Mouse (Mus musculus) myocyte (in vitro differentiated cells): Measurements from ENCODE around the gene St6galnac3. TPM values are rescaled to one million over a fixed set of nuclear protein-coding genes. Genes with fewer than 3 reads are reported as not detected.

Source experiments
- H3K27me3 ChIP-seq: one replicate; pipeline ENCODE4 v1.6.1; 2011; ENCODE audit not compliant: control insufficient read depth, insufficient read depth, insufficient read length
- H3K36me3 ChIP-seq: one replicate; pipeline ENCODE4 v1.6.1; 2011; ENCODE audit not compliant: control insufficient read depth, insufficient read depth
- H3K4me2 ChIP-seq: one replicate; pipeline ENCODE4 v1.6.1; 2011; ENCODE audit warnings: low read depth, control low read depth
- H3K4me3 ChIP-seq: one replicate; pipeline ENCODE4 v1.5.1; 2011; ENCODE audit warnings: mild to moderate bottlenecking, control low read depth, moderate library complexity
- H3K79me2 ChIP-seq: one replicate; pipeline ENCODE4 v1.6.1; 2011; ENCODE audit not compliant: control insufficient read depth, insufficient read depth
- H3ac ChIP-seq: one replicate; pipeline ENCODE4 v1.6.1; 2011; ENCODE audit not compliant: control insufficient read depth, insufficient read length
- CEBPB ChIP-seq: IDR thresholded peaks from 2 replicates; pipeline ENCODE4 v1.6.1; 2011; ENCODE audit warnings: mild to moderate bottlenecking, moderate library complexity; ENCODE audit not compliant: poor library complexity, insufficient read depth, severe bottlenecking
- E2F4 ChIP-seq: IDR thresholded peaks from one replicate; pipeline ENCODE4 v1.6.1; 2011; ENCODE audit warnings: mild to moderate bottlenecking, control low read depth, moderate library complexity; ENCODE audit not compliant: insufficient read depth
- MAX ChIP-seq: IDR thresholded peaks from one replicate; pipeline ENCODE4 v1.6.1; 2011; ENCODE audit warnings: low read depth, mild to moderate bottlenecking, control low read depth
- MYOD1 ChIP-seq, 3 experiments: IDR thresholded peaks; one replicate each; pipeline ENCODE4 v1.6.1; 2011; ENCODE audit warnings: control low read depth in 2 of 3, low read depth in 2 of 3, mild to moderate bottlenecking in 2 of 3, moderate library complexity in 1 of 3; ENCODE audit not compliant: insufficient read length in 2 of 3, control insufficient read depth in 1 of 3
- MYOG ChIP-seq, 3 experiments: IDR thresholded peaks; one replicate each; pipeline ENCODE4 v1.6.1; 2011; ENCODE audit warnings: control low read depth in 2 of 3, low read depth in 2 of 3, mild to moderate bottlenecking in 2 of 3; ENCODE audit not compliant: insufficient read length in 2 of 3, control insufficient read depth in 1 of 3, insufficient read depth in 1 of 3
- POLR2A ChIP-seq: IDR thresholded peaks from one replicate; pipeline ENCODE4 v1.6.1; 2011; ENCODE audit warnings: low read depth, mild to moderate bottlenecking, control low read depth, moderate library complexity; ENCODE audit not compliant: insufficient read length
- POLR2AphosphoS2 ChIP-seq: IDR thresholded peaks from one replicate; pipeline ENCODE4 v1.6.1; 2011; ENCODE audit warnings: low read depth, control low read depth; ENCODE audit not compliant: insufficient read length
- REST ChIP-seq: IDR thresholded peaks from one replicate; pipeline ENCODE4 v1.6.1; 2011; ENCODE audit warnings: mild to moderate bottlenecking, control low read depth, moderate library complexity; ENCODE audit not compliant: insufficient read depth, insufficient read length
- SRF ChIP-seq: IDR thresholded peaks from one replicate; pipeline ENCODE4 v1.6.1; 2011; ENCODE audit warnings: low read depth; ENCODE audit not compliant: control insufficient read depth, insufficient read length
- TCF12 ChIP-seq: IDR thresholded peaks from one replicate; pipeline ENCODE4 v1.6.1; 2011; ENCODE audit warnings: mild to moderate bottlenecking, control low read depth; ENCODE audit not compliant: poor library complexity, insufficient read depth, severe bottlenecking
- TCF3 ChIP-seq: IDR thresholded peaks from one replicate; pipeline ENCODE4 v1.6.1; 2011; ENCODE audit warnings: low read depth, control low read depth; ENCODE audit not compliant: insufficient read length
- USF1 ChIP-seq: IDR thresholded peaks from one replicate; pipeline ENCODE4 v1.6.1; 2011; ENCODE audit warnings: low read depth, mild to moderate bottlenecking, control low read depth, moderate library complexity
- polyA plus RNA-seq: library from polyadenylated mRNA; unstranded; fragments of >200 nt; fragmentation: generic; extraction: Trizol; gene quantifications from one replicate; pipeline ENCODE4 v1.2.1, GENCODE M21; 2012; ENCODE audit warnings: missing spikeins

St6galnac3 gene
- polyA plus RNA-seq, 1 experiment: not detected

GRCm38 (mm10) chr3:153568815-153569214 lies 156.2 kb downstream of the St6galnac3 start:
- Histone ChIP-seq H3K4me3 (no peak overlapping the region), H3K36me3 (no peaks in the 10 kb centered on the region), H3ac (no peak overlapping the region), H3K79me2 (no peaks in the 10 kb centered on the region), H3K4me2 (no peak overlapping the region), H3K27me3 (no peaks in the 10 kb centered on the region)
- no peak for TF ChIP-seq SRF
- TF ChIP-seq MAX: no peak
- no peak for TF ChIP-seq MYOG (IDR thresholded peaks at IDR 0.05; ENCODE audit: control insufficient read depth in 1 of 3, insufficient read depth in 1 of 3, insufficient read length in 2 of 3, low read depth in 2 of 3)
- TF ChIP-seq E2F4: no peak
- no peak for TF ChIP-seq CEBPB
- TF ChIP-seq TCF3: no peak
- no peak for TF ChIP-seq USF1
- TF ChIP-seq POLR2AphosphoS2: no peak
- no peak for TF ChIP-seq REST
- TF ChIP-seq TCF12: no peak
- TF ChIP-seq MYOD1 (IDR thresholded peaks at IDR 0.05; ENCODE audit: control insufficient read depth in 1 of 3, insufficient read length in 2 of 3, low read depth in 2 of 3): no peak
- no peak for TF ChIP-seq POLR2A

DNA sequence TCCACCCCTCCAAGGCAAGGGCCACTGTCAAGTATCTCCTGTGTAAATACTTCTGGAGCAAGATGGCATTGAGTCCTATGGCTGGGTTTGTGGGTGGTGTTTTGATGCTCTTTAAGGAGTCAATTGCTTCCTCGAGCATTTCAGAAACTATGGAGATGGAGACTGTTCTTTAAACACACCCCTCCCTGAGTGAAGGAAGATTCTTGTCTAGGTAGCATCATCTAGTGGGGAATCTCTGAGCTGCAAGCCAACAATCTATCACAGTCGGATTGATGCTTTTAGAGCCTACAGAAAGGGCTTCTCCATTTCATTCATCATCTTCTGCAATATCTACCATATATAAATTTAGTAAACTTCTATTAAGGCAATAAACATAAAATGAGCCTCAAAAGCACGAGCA lies 157.1 kb downstream of the St6galnac3 start:
- TF ChIP-seq MAX (no peak), TCF12 (no peak), MYOG (IDR thresholded peaks at IDR 0.05; ENCODE audit: control insufficient read depth in 1 of 3, insufficient read depth in 1 of 3, insufficient read length in 2 of 3, low read depth in 2 of 3) (no peak), USF1 (no peak)
- H3K27me3 ChIP-seq: no peaks in the 10 kb centered on the region
- H3ac ChIP-seq: no peak overlapping the region
- H3K4me3 ChIP-seq: no peak overlapping the region
- H3K36me3 ChIP-seq: no peaks in the 10 kb centered on the region
- H3K4me2 ChIP-seq: no peak overlapping the region
- H3K79me2 ChIP-seq: no peaks in the 10 kb centered on the region

- no peak overlapping the region for H3K4me2 ChIP-seq
- no peak overlapping the region for H3K4me3 ChIP-seq
- no peaks in the 10 kb centered on the region for H3K27me3 ChIP-seq
- TF ChIP-seq E2F4 (no peak), TCF3 (no peak), POLR2A (no peak), TCF12 (no peak), POLR2AphosphoS2 (no peak), REST (no peak), MYOD1 (IDR thresholded peaks at IDR 0.05; ENCODE audit: control insufficient read depth in 1 of 3, insufficient read length in 2 of 3, low read depth in 2 of 3) (no peak), SRF (no peak), CEBPB (no peak), MYOG (IDR thresholded peaks at IDR 0.05; ENCODE audit: control insufficient read depth in 1 of 3, insufficient read depth in 1 of 3, insufficient read length in 2 of 3, low read depth in 2 of 3) (no peak), MAX (no peak), USF1 (no peak)
- H3ac ChIP-seq: no peak overlapping the region
- H3K36me3 ChIP-seq: no peaks in the 10 kb centered on the region
- no peaks in the 10 kb centered on the region for H3K79me2 ChIP-seq
These were observed 157.5 kb downstream of the St6galnac3 start for GRCm38 (mm10) chr3:153567512-153567911.

DNA sequence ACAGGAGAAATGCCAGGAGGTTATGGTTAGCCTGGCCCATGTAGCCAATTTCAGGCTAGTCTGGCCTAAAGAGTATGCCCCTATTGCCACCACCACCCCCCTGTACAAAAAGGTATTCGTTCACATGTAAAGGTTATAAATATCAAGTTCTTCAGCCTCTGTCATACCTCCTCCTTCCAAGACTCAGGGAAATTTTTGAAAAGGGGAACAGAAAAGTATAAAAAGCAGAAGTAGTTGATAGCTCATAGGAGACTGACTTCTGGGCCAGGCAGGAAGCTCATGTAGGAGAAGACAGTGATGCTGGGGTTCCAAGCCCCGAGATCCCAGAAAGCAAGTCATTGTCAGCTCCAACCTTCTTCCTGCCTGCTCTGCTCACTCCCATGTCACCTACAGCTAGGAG lies 158.9 kb downstream of the St6galnac3 start:
- H3K27me3 ChIP-seq: no peaks in the 10 kb centered on the region
- H3ac ChIP-seq: no peak overlapping the region
- no peaks in the 10 kb centered on the region for H3K36me3 ChIP-seq
- no peak for TF ChIP-seq SRF
- TF ChIP-seq POLR2AphosphoS2: no peak
- no peak for TF ChIP-seq POLR2A
- no peak for TF ChIP-seq TCF12
- no peak for TF ChIP-seq MYOD1 (IDR thresholded peaks at IDR 0.05; ENCODE audit: control insufficient read depth in 1 of 3, insufficient read length in 2 of 3, low read depth in 2 of 3)
- no peak for TF ChIP-seq TCF3
- no peak for TF ChIP-seq CEBPB
- TF ChIP-seq REST: no peak
- no peak for TF ChIP-seq MAX
- no peak for TF ChIP-seq E2F4
- H3K4me3 ChIP-seq: no peak overlapping the region
- H3K79me2 ChIP-seq: no peaks in the 10 kb centered on the region
- no peak overlapping the region for H3K4me2 ChIP-seq

DNA sequence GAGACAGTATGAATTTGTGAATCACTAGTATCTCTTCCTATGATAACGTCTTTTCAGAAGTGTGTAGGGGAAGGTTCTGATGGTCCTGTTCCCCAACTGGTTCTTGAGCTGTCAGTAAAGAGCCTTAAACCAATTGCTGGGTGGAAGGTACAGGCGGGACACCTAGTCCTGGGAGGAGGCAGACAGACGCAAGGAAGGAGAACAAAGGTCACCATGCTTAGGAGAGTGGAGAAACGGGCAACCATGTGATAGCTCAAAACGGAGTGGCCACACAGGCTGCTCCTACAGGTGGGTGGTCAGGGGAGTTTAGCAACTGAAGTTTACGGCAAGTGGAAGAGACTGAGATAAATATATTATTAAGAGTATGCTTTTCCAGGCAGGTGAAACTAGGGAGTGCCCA lies 164.1 kb downstream of the St6galnac3 start:
- no peak overlapping the region for H3K4me3 ChIP-seq
- no peak overlapping the region for H3ac ChIP-seq
- no peak overlapping the region for H3K4me2 ChIP-seq
- H3K27me3 ChIP-seq: no peaks in the 10 kb centered on the region
- no peaks in the 10 kb centered on the region for H3K36me3 ChIP-seq
- TF ChIP-seq E2F4: no peak
- no peak for TF ChIP-seq POLR2A
- no peak for TF ChIP-seq MYOD1 (IDR thresholded peaks at IDR 0.05; ENCODE audit: control insufficient read depth in 1 of 3, insufficient read length in 2 of 3, low read depth in 2 of 3)
- no peak for TF ChIP-seq POLR2AphosphoS2
- TF ChIP-seq TCF12: no peak
- no peak for TF ChIP-seq CEBPB
- TF ChIP-seq TCF3: no peak
- TF ChIP-seq SRF: no peak
- no peak for TF ChIP-seq USF1
- TF ChIP-seq MAX: no peak
- no peak for TF ChIP-seq MYOG (IDR thresholded peaks at IDR 0.05; ENCODE audit: control insufficient read depth in 1 of 3, insufficient read depth in 1 of 3, insufficient read length in 2 of 3, low read depth in 2 of 3)
- TF ChIP-seq REST: no peak
- no peaks in the 10 kb centered on the region for H3K79me2 ChIP-seq
